Mouse (Mus musculus) hindbrain, embryonic 10.5 days (tissue): ENCODE results near the gene Chmp2a. TPM values are rescaled to one million over a fixed set of nuclear protein-coding genes. Genes with fewer than 3 reads are reported as not detected.

ENCODE experiments used
- DNase-seq: peaks from one replicate; pipeline ENCODE4 v3.0.0-alpha.2; 2017; ENCODE audit warnings: low spot score
- H3K27ac ChIP-seq: fragments of 300-500 bp; sonication (generic); 2 replicates; pipeline ENCODE4 v1.5.1; 2016; ENCODE audit warnings: mild to moderate bottlenecking, moderate library complexity
- H3K27me3 ChIP-seq: fragments of 300-500 bp; sonication (generic); 2 replicates; pipeline ENCODE4 v1.6.1; 2016; ENCODE audit warnings: mild to moderate bottlenecking; ENCODE audit not compliant: poor library complexity, insufficient read depth, severe bottlenecking
- H3K36me3 ChIP-seq: fragments of 300-500 bp; sonication (generic); 2 replicates; pipeline ENCODE4 v1.6.1; 2016; ENCODE audit warnings: mild to moderate bottlenecking, moderate library complexity
- H3K4me1 ChIP-seq: fragments of 300-500 bp; sonication (generic); replicated peaks from 2 replicates; pipeline ENCODE4 v1.6.1; 2016; ENCODE audit warnings: mild to moderate bottlenecking
- H3K4me3 ChIP-seq: fragments of 300-500 bp; sonication (generic); 2 replicates; pipeline ENCODE4 v1.5.1; 2016; ENCODE audit warnings: mild to moderate bottlenecking, moderate library complexity
- H3K9me3 ChIP-seq: fragments of 300-500 bp; sonication (generic); 2 replicates; pipeline ENCODE4 v1.6.1; 2016; ENCODE audit warnings: mild to moderate bottlenecking, moderate library complexity
- WGBS: fragments of 180-500 bp; shearing (Covaris S2); methylation state at CpG from one replicate; pipeline ENCODE4 v1.1.7; 2016; 5-methylcytosine and 5-hydroxymethylcytosine counted together
- polyA plus RNA-seq: library from polyadenylated mRNA; unstranded; fragments of >200 nt; fragmentation: Nextera tagmentation; extraction: Ambion mirVana; gene quantifications from 2 replicates; pipeline ENCODE4 v1.2.1, GENCODE M21; 2016

The Chmp2a gene
- polyA plus RNA-seq, 1 experiment from 2014 or later, result 144 TPM

GRCm38 (mm10) chr7:13031069-13031468, 3.5 kb downstream of the Chmp2a start:
- Histone ChIP-seq H3K4me3 (no peak overlapping the region), H3K27ac (no peak overlapping the region), H3K9me3 (no peaks in the 10 kb centered on the region), H3K27me3 (no peaks in the 10 kb centered on the region), H3K4me1 (peaks cover 50% of the 10 kb centered on the region), H3K36me3 (peaks cover 89% of the 10 kb centered on the region)
- WGBS, result 77% methylated on average over 5 of the region's 5 CpGs
- DNase-seq, result no peak

- H3K4me3 ChIP-seq, result 0 out of 2 replicates have a peak overlapping the region, but pooled peaks have one; percentile 9
- peaks cover 84% of the 10 kb centered on the region for H3K36me3 ChIP-seq
- peaks cover 40% of the 10 kb centered on the region for H3K4me1 ChIP-seq
- no peak for DNase-seq
- H3K9me3 ChIP-seq, result no peaks in the 10 kb centered on the region
- WGBS, result 90% methylated on average over 4 of the region's 4 CpGs
- H3K27ac ChIP-seq, result no peak overlapping the region
- H3K27me3 ChIP-seq, result no peaks in the 10 kb centered on the region
Observed at GRCm38 (mm10) chr7:13028986-13029385, 5.6 kb downstream of the Chmp2a start.

- WGBS, result 36% methylated on average over 4 of the region's 4 CpGs
- Histone ChIP-seq H3K27me3 (no peaks in the 10 kb centered on the region), H3K36me3 (peaks cover 55% of the 10 kb centered on the region), H3K27ac (peak overlapping the region; percentile 99), H3K4me3 (peak overlapping the region; percentile 97), H3K4me1 (peaks cover 32% of the 10 kb centered on the region), H3K9me3 (no peaks in the 10 kb centered on the region)
- DNase-seq, result no peak
Observed at GRCm38 (mm10) chr7:13025511-13026112, 9.0 kb downstream of the Chmp2a start.

DNA sequence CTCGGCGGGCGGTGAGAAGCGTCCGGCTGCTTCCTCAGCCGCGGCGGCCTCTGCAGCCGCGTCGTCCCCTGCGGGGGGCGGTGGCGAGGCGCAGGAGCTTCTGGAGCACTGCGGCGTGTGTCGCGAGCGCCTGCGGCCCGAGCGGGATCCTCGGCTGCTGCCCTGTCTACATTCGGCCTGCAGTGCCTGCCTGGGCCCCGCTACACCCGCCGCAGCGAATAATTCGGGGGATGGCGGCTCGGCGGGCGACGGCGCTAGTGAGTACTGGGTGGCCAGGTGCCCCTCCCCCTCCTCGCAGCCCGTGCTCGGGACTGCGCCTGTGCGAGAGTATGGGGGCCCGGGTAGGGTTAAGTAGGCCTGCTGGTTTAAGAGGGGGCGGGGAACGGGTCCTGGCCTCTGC, 9.8 kb downstream of the Chmp2a start:
- DNase-seq, result peak; percentile 83
- H3K27ac ChIP-seq, result peak overlapping the region; percentile 99
- no peaks in the 10 kb centered on the region for H3K27me3 ChIP-seq
- H3K36me3 ChIP-seq, result peaks cover 47% of the 10 kb centered on the region
- no peaks in the 10 kb centered on the region for H3K9me3 ChIP-seq
- peak overlapping the region; percentile 97 for H3K4me3 ChIP-seq
- H3K4me1 ChIP-seq, result peaks cover 32% of the 10 kb centered on the region
- WGBS, result 0% methylated on average over 44 of the region's 44 CpGs

- peak; percentile 97 for DNase-seq
- Histone ChIP-seq H3K4me3 (peak overlapping the region; percentile 97), H3K27ac (peak overlapping the region; percentile 99), H3K9me3 (no peaks in the 10 kb centered on the region), H3K36me3 (peaks cover 41% of the 10 kb centered on the region), H3K4me1 (peaks cover 32% of the 10 kb centered on the region), H3K27me3 (no peaks in the 10 kb centered on the region)
- under 1% methylated on average over 91 of the region's 95 CpGs for WGBS
Observed at GRCm38 (mm10) chr7:13023928-13024731, 10.5 kb downstream of the Chmp2a start.

DNA sequence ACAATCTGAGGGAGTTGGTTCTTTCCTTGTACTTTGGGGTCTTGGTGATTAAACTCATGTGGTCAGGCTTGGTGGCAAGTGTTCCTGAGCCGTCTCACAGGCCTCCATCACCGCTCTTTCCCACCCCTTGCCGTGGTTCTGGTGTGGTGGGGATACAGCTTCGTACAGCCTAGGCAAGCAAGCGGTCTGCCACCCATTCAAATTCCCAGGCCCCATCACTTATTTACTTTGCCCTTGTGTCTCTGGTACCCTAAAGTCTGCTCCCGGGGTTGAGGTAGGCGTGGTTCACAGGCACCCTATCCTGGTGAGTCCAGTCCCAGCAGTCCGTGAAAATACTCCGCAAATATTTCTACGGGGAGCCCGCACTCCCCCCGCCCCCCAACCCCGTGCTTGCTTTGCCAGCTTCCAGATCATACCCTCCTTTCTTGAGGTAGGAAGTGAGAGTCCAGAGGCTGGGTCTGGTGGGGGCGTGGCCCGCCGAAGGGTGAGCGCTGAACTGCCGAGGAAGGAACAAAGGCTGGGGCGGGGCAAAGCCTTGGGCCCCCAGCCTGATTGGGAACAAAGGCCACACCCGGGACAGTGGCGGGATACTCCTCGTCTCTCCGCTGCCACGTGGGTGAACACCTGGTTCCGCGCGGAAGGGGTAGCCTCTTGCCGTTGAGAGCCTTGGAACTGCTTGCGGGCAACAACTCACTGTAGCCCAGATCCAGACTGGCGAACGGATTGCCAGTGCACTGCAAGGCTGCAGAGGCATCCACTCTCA, 11.7 kb downstream of the Chmp2a start:
- H3K27me3 ChIP-seq, result no peaks in the 10 kb centered on the region
- peak overlapping the region; percentile 97 for H3K4me3 ChIP-seq
- H3K27ac ChIP-seq, result peak overlapping the region; percentile 99
- WGBS, result 4% methylated on average over 31 of the region's 31 CpGs
- H3K9me3 ChIP-seq, result no peaks in the 10 kb centered on the region
- DNase-seq, result peak; percentile 92
- H3K4me1 ChIP-seq, result peaks cover 32% of the 10 kb centered on the region
- peaks cover 29% of the 10 kb centered on the region for H3K36me3 ChIP-seq

GRCm38 (mm10) chr7:13015217-13015616, 19.4 kb downstream of the Chmp2a start:
- H3K4me3 ChIP-seq, result no peak overlapping the region
- H3K4me1 ChIP-seq, result peaks cover 12% of the 10 kb centered on the region
- H3K27me3 ChIP-seq, result no peaks in the 10 kb centered on the region
- WGBS, result 91% methylated on average over 1 of the region's 1 CpGs
- no peaks in the 10 kb centered on the region for H3K9me3 ChIP-seq
- DNase-seq, result no peak
- no peaks in the 10 kb centered on the region for H3K36me3 ChIP-seq
- H3K27ac ChIP-seq, result no peak overlapping the region

- H3K27me3 ChIP-seq, result no peaks in the 10 kb centered on the region
- H3K4me3 ChIP-seq, result no peak overlapping the region
- no peaks in the 10 kb centered on the region for H3K36me3 ChIP-seq
- H3K27ac ChIP-seq, result no peak overlapping the region
- 0 out of 2 replicates have a peak, but pooled peaks cover 3% of the 10 kb centered on the region for H3K9me3 ChIP-seq
- H3K4me1 ChIP-seq, result peaks cover 13% of the 10 kb centered on the region
- WGBS, result 33% methylated on average over 6 of the region's 6 CpGs
- no peak for DNase-seq
Observed at GRCm38 (mm10) chr7:13014275-13014839, 20.2 kb downstream of the Chmp2a start.

- WGBS, result 63% methylated on average over 4 of the region's 4 CpGs
- no peak for DNase-seq
- Histone ChIP-seq H3K4me3 (no peak overlapping the region), H3K9me3 (0 out of 2 replicates have a peak, but pooled peaks cover 3% of the 10 kb centered on the region), H3K27me3 (peaks cover under 1% of the 10 kb centered on the region; the same call in 1 of the 2 replicates), H3K36me3 (no peaks in the 10 kb centered on the region), H3K4me1 (peaks cover 17% of the 10 kb centered on the region), H3K27ac (no peak overlapping the region)
Observed at GRCm38 (mm10) chr7:13013671-13014070, 20.9 kb downstream of the Chmp2a start.

- Histone ChIP-seq H3K36me3 (peaks cover 28% of the 10 kb centered on the region), H3K4me3 (peak within 1 kb of the TSS; percentile 70), H3K9me3 (0 out of 2 replicates have a peak, but pooled peaks cover 3% of the 10 kb centered on the region), H3K4me1 (peaks cover 30% of the 10 kb centered on the region), H3K27ac (peak within 1 kb of the TSS; percentile 93), H3K27me3 (peaks cover 26% of the 10 kb centered on the region)
- DNase-seq, result peak; percentile 38
- 11% methylated on average over 26 of the region's 26 CpGs for WGBS
Observed at GRCm38 (mm10) chr7:13010005-13010908, 24.4 kb downstream of the Chmp2a start, which contains the start of gene Zbtb45. Gene Zbtb45, minus strand, starts transcription at chr7:13010034.

- under 1% methylated on average over 42 of the region's 42 CpGs for WGBS
- peak; percentile 98 for DNase-seq
- H3K27me3 ChIP-seq, result peaks cover 26% of the 10 kb centered on the region
Observed at GRCm38 (mm10) chr7:13009143-13010004, 25.2 kb downstream of the Chmp2a start.

More at GRCm38 (mm10) chr7:13009143-13010004, 25.2 kb downstream of the Chmp2a start:
- Histone ChIP-seq H3K9me3 (0 out of 2 replicates have a peak, but pooled peaks cover 3% of the 10 kb centered on the region), H3K4me1 (peaks cover 30% of the 10 kb centered on the region), H3K4me3 (peak overlapping the region; percentile 70), H3K36me3 (peaks cover 35% of the 10 kb centered on the region), H3K27ac (peak overlapping the region; percentile 93)
